Mouse (Mus musculus): ENCODE measurements at regions not wholly inside any gene's neighbourhood (a gene's known extent, or its start where the extent isn't known, plus 50 kb on each side); places are given as distances from the start of the nearest gene placed in this dataset.

DNA sequence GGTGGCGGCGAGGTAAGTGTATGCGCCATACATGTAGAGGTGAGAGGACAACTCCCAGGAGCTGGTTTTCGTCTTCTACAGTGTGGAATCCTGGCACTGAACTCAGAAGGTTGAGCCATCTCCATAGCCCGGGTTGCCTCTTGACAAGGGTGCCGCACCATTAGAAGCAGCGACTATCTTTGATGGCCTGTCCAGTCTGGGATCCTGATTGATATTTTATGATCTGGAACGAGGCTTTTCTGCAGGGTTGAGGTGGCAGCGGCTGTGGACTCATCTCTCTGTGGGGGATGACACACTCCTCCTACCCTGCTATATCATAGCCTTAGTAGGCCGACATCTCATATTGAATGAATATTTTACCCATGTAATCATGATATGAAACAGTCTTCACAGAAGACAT, 191.0 kb upstream of the Fam241a start:
- TF ChIP-seq POLR2A (IDR thresholded peaks at IDR 0.05; ENCODE audit: borderline replicate concordance, control insufficient read depth, low read depth, low read length), result no peak
- no peak for TF ChIP-seq CTCF (IDR thresholded peaks at IDR 0.05; ENCODE audit: control insufficient read depth, insufficient read depth, low read length)
